Mouse (Mus musculus) mature B cell (primary cell): ENCODE data around the gene Gm44503.

Source experiments
- in situ Hi-C: fragments of 300-500 bp; cut with MboI; formaldehyde crosslinking; loops from 2 replicates; pipeline ENCODE4 v1.14.3; 2019

Gene Gm44503

DNA sequence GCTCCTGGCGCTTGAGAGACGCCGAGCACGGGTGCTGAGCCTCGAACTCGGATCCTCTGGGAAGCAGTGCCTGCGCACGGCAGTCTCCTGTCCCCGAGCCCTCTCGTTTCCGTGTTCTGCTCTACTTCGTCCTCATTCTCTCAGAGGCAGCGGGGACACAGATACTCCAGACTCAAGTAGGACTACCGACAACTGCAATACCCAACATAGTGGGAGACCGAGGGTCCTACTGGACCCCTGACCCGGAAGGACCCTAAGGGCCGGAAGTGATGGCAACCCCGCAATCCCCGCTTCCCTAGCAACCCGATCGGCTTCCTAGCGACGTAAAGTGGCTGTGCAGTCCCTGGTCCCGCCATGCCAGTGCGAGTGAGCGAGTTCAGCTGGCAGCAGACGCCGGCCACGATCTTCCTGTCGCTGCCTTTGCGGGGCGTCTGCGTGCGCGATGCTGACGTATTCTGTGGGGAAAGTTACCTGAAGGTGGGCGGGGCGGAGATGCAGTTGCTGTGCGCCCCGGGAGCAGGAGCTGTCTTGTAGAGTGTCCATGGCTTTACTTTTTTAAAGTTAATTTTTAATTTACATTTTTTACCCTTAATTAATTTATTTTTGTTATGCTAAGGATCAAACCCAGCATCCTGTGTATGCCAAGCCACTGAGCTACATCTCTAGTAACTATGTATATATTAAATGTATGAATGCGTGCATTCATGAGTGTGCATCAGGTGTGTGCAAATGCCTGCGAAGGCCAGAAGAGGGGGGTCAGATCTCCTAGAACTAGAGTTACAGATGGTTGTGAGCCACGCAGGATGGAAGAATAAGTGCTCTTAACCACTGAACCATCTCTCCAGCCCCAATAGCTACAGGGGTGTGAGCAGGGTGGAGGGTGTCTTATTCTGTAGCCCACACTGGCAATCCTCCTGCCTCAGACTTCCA is at the start of gene Gm44503, which contains the start of gene Dyx1c1:
Gm44503 (plus strand) TSS at position 332 of the 930 bp plus-strand sequence.
Dyx1c1 (plus strand) TSS at position 265 of the 930 bp plus-strand sequence.
- in situ Hi-C loops, result no loop called here

GRCm38 (mm10) chr9:72911381-72911780 is 47.3 kb upstream of the Gm44503 start:
- in situ Hi-C loops, result no loop called here

- in situ Hi-C loops, result no loop called here
Measured at GRCm38 (mm10) chr9:72913551-72913950, 45.1 kb upstream of the Gm44503 start.

GRCm38 (mm10) chr9:72915728-72916127 is 42.9 kb upstream of the Gm44503 start:
- in situ Hi-C loops, result no loop called here

- in situ Hi-C loops, result no loop called here
Measured at GRCm38 (mm10) chr9:72923068-72923467, 35.6 kb upstream of the Gm44503 start.

DNA sequence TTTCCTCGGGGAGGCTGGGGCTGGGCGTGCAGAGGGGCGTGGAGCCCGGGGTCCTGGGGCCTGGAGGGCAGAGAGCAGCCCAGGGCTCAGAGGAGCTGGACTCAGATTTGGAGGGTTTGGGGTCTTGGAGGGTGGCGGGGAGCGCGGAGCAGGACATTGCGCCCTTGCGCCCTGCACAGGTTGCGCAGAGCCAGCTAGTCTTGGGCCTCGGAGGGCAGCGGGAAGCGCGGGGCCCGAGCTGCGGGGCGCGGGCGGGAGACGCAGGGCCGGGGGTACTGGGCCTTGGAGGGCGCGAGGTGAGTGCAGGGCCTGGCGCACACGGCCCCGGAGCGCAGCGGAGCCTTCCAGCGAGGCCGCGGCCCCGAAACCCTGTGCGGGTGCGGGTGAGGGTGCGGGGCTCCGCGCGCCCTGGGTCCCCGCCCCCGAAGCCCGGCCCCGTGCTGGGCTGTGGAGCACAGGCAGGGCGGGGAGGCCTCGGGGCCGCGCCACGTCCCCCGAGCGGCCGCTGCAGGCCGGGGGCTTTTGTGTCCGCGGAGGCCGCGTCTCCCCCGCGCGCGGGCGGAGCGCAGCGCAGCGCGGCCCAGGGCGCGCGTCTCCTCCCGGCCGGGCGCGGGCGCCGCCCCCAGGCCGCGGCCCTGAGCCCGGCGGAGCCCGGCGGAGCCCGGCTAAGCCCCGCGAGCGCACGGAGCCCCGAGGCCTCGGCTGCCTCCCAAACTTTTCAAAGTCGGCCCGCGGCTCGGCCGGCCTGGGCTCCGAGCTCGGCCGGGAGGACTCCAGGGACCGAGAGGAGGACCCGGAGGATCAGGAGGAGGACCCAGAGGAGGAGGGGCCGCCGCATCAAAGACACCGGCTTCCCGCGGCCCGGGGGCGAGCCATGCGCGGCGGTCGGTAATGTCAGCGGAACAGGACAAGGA is 33.4 kb upstream of the Gm44503 start, which contains the start of gene Pygo1:
Pygo1 (plus strand) TSS at position 625 of the 914 bp plus-strand sequence.
- in situ Hi-C loops, result no loop called here

- in situ Hi-C loops, result no loop called here
Measured at GRCm38 (mm10) chr9:72925935-72926258, 32.8 kb upstream of the Gm44503 start.

GRCm38 (mm10) chr9:72931166-72931790 is 27.4 kb upstream of the Gm44503 start:
- in situ Hi-C loops, result no loop called here

- in situ Hi-C loops, result no loop called here
Measured at GRCm38 (mm10) chr9:72935309-72935708, 23.3 kb upstream of the Gm44503 start.

- in situ Hi-C loops, result no loop called here
Measured at GRCm38 (mm10) chr9:72936301-72936700, 22.4 kb upstream of the Gm44503 start.

DNA sequence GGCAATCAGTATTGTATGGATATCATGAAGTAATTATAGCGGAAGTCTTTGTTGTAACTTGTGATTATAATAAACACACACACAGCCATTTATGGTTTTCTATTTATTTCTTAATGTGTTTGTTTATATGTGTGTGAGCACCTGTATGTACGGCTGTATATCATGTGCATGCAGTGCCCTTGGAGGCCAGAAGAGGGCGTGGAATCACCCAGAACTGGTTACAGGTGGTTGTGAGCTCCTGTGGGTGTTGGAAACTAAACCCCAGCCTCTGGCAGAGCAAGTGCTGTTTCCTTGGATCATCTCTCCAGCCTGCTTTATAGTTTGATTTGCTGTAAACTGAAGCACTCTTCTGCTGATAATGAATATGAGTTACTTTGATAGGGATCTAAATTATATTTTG is 15.2 kb upstream of the Gm44503 start:
- in situ Hi-C loops, result no loop called here

GRCm38 (mm10) chr9:72944286-72944685 is 14.4 kb upstream of the Gm44503 start:
- in situ Hi-C loops, result no loop called here

- in situ Hi-C loops, result no loop called here
Measured at GRCm38 (mm10) chr9:72947010-72947409, 11.6 kb upstream of the Gm44503 start.

DNA sequence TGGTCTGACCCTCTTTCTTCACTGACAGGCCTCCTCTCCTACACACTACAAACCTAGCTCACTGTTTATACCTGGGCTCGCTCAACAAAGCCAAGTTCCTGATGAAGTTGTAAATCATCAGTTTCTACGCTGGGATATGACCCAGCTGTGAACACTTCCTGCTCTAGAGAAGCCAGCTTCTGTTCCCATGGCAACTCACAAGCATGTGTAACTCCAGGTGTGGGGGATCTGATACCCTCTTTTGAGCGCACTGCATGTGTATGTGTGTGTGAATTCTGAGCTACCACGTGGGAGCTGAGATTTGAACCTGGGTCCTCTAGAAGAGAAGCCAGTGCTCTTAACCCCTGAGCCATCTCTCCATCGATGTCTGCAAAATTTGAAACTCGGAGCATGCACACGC is 9.1 kb upstream of the Gm44503 start:
- in situ Hi-C loops, result no loop called here

DNA sequence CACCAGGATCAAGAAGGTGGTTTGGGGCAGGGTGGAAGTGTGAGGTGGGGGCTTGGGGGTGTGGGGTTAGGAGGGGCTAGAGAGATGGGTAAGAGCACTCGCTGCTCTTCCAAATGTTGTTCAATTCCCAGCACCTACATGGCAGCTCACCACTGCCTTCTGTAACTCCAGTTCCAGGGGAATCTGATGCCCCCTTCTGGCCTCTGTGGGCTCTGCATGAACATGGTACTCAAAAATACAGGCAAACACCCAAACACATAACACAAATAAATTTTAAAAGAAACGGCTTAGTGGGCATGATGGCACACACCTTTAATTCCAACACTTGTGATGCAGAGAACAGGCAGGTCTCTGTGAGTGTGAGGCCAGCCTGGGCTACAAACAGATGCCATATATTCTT is 3.9 kb upstream of the Gm44503 start:
- in situ Hi-C loops, result no loop called here

GRCm38 (mm10) chr9:72955546-72955945 is 3.1 kb upstream of the Gm44503 start:
- in situ Hi-C loops, result no loop called here

DNA sequence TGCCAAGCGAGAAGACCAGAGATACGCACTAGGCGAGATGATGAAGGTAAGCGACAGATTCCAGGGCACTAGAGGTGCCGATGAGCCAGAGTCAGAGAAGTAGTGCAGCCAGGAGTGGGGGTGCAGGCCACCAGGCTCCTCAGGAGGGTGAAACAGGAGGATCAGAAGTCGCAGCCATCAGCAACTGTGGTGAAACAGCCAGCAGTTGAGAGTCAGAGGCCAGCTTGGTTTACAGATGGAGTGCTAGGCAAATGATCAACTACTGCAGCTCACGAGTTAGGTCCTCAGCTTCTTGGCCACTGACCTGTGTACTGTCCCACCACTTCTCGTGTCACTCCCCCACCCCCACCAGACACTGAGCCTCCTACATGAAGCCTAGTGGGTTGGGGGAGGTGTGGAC is 2.7 kb downstream of the Gm44503 start:
- in situ Hi-C loops, result loop anchor here (10.0 kb wide), 1 partner anchor 133 kb away; no protein-coding TSS in a partner anchor

- in situ Hi-C loops, result loop anchor here (10.0 kb wide), 1 partner anchor 133 kb away; no protein-coding TSS in a partner anchor
Measured at GRCm38 (mm10) chr9:72961959-72962358, 3.3 kb downstream of the Gm44503 start.

GRCm38 (mm10) chr9:72968349-72969061 is 9.9 kb downstream of the Gm44503 start:
- in situ Hi-C loops, result loop anchor here (10.0 kb wide), 1 partner anchor 126 kb away; no protein-coding TSS in a partner anchor

DNA sequence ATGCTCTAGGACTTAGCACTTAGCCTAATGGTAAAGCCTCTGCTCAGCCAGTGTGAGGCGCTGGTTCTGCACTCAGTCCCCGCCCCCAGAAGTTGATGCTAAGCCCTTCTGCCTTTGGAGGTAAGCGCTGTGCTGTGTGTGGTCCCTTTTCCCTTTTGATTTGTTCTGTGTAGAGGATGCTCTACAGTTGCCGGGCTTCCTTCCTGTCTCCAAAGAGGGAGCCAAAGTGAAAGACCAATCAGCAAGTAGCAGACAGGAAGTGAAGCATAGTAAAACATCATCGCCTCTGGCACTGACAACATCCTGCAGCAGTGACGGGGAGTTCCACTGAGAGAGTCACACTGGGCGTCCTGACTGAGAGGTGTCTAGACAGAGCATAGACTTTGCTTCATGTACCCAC is 11.2 kb downstream of the Gm44503 start:
- in situ Hi-C loops, result loop anchor here (10.0 kb wide), 1 partner anchor 125 kb away; no protein-coding TSS in a partner anchor

GRCm38 (mm10) chr9:72972435-72972834 is 13.8 kb downstream of the Gm44503 start:
- in situ Hi-C loops, result no loop called here
